In genomic region chr3:27976931-27977544, GRCm38 (mm10) we compare ENCODE assay signal across 16 mouse cellular contexts. TPM values are rescaled to one million over a fixed set of nuclear protein-coding genes. Genes with fewer than 3 reads are reported as not detected.
DNase-seq lines count a peak whose midpoint lies in the region; ATAC-seq lines count a peak whose summit lies in the region.
"Had no signal": no experiment of that assay in that cellular context is flagged by ENCODE, and none has a peak within 500 bp of the region (broad histone marks: within the 10 kb centered on the region; RNA-seq: fewer than 3 reads in every experiment).

No protein-coding gene starts in this region.

- 72% methylated on average over 10 of the region's 10 CpGs for WGBS in heart, embryonic 15.5 days
- WGBS in kidney, embryonic 15.5 days = 68% methylated on average over 10 of the region's 10 CpGs
- 57% methylated on average over 10 of the region's 10 CpGs for WGBS in kidney, embryonic 16.5 days
- 76% methylated on average over 10 of the region's 10 CpGs for WGBS in limb, embryonic 10.5 days
- WGBS in liver, embryonic 12.5 days (ENCODE audit: insufficient replicate concordance) = 69% methylated on average over 10 of the region's 10 CpGs

- no peak overlapping the region for H3K27ac ChIP-seq in heart, embryonic 15.5 days
- peak overlapping the region; percentile 9; the same call in 1 of the 2 replicates for H3K27ac ChIP-seq in kidney, embryonic 15.5 days
- no peak overlapping the region for H3K27ac ChIP-seq in kidney, embryonic 16.5 days (ENCODE audit: low read length)
- H3K27ac ChIP-seq in limb, embryonic 10.5 days = no peak overlapping the region
- no peak overlapping the region for H3K27ac ChIP-seq in liver, embryonic 12.5 days
- H3K27ac ChIP-seq: forebrain, embryonic 12.5 days; hindbrain, embryonic 14.5 days; limb, embryonic 15.5 days; midbrain, embryonic 12.5 days; neural tube, embryonic 12.5 days had no signal

- no peak overlapping the region for H3K9ac ChIP-seq in heart, embryonic 15.5 days
- H3K9ac ChIP-seq in kidney, embryonic 15.5 days = no peak overlapping the region
- no peak overlapping the region for H3K9ac ChIP-seq in kidney, embryonic 16.5 days (replicated peaks; ENCODE audit: low read length)
- H3K9ac ChIP-seq in liver, embryonic 12.5 days = no peak overlapping the region
- H3K9ac ChIP-seq: forebrain, embryonic 12.5 days; hindbrain, embryonic 14.5 days; limb, embryonic 15.5 days; midbrain, embryonic 12.5 days; neural tube, embryonic 12.5 days had no signal

- no peaks in the 10 kb centered on the region for H3K4me1 ChIP-seq in heart, embryonic 15.5 days (replicated peaks)
- H3K4me1 ChIP-seq in kidney, embryonic 15.5 days = peaks cover 4% of the 10 kb centered on the region; the same call in 1 of the 2 replicates
- H3K4me1 ChIP-seq in kidney, embryonic 16.5 days (ENCODE audit: insufficient read depth, low read length) = no peaks in the 10 kb centered on the region
- H3K4me1 ChIP-seq in limb, embryonic 10.5 days = no peaks in the 10 kb centered on the region; the same call in 1 of the 2 replicates
- no peaks in the 10 kb centered on the region for H3K4me1 ChIP-seq in liver, embryonic 12.5 days
- H3K4me1 ChIP-seq: forebrain, embryonic 12.5 days; limb, embryonic 15.5 days; neural tube, embryonic 12.5 days had no signal

- intact Hi-C loops in heart, postnatal 36 days (cut with DNase I) = loop anchor here (5.0 kb wide), 1 partner anchor 265 kb away; the partner anchor contains the start of gene Fndc3b

- H3K27me3 ChIP-seq in heart, embryonic 15.5 days = no peaks in the 10 kb centered on the region
- H3K27me3 ChIP-seq in kidney, embryonic 15.5 days = no peaks in the 10 kb centered on the region
- no peaks in the 10 kb centered on the region for H3K27me3 ChIP-seq in kidney, embryonic 16.5 days (ENCODE audit: insufficient read depth, low read length)
- no peaks in the 10 kb centered on the region for H3K27me3 ChIP-seq in limb, embryonic 10.5 days (ENCODE audit: low read depth, poor library complexity, severe bottlenecking)
- no peaks in the 10 kb centered on the region for H3K27me3 ChIP-seq in liver, embryonic 12.5 days (replicated peaks)
- H3K27me3 ChIP-seq: forebrain, embryonic 12.5 days; limb, embryonic 15.5 days; midbrain, embryonic 12.5 days; neural tube, embryonic 12.5 days had no signal

- no peak overlapping the region for H3K4me3 ChIP-seq in heart, embryonic 15.5 days
- no peak overlapping the region for H3K4me3 ChIP-seq in kidney, embryonic 15.5 days (replicated peaks)
- H3K4me3 ChIP-seq in kidney, embryonic 16.5 days (ENCODE audit: low read length) = no peak overlapping the region
- H3K4me3 ChIP-seq in limb, embryonic 10.5 days = no peak overlapping the region
- no peak overlapping the region for H3K4me3 ChIP-seq in liver, embryonic 12.5 days
- H3K4me3 ChIP-seq: forebrain, embryonic 12.5 days; limb, embryonic 15.5 days; midbrain, embryonic 12.5 days; neural tube, embryonic 12.5 days had no signal

- H3K36me3 ChIP-seq in heart, embryonic 15.5 days = no peaks in the 10 kb centered on the region
- H3K36me3 ChIP-seq in kidney, embryonic 15.5 days = no peaks in the 10 kb centered on the region
- no peaks in the 10 kb centered on the region for H3K36me3 ChIP-seq in kidney, embryonic 16.5 days (ENCODE audit: insufficient read depth, low read length)
- H3K36me3 ChIP-seq in limb, embryonic 10.5 days = no peaks in the 10 kb centered on the region
- no peaks in the 10 kb centered on the region for H3K36me3 ChIP-seq in liver, embryonic 12.5 days
- H3K36me3 ChIP-seq: forebrain, embryonic 12.5 days; limb, embryonic 15.5 days; midbrain, embryonic 12.5 days; neural tube, embryonic 12.5 days had no signal

- peak; percentile 43; the same call in 1 of the 2 replicates for ATAC-seq in heart, embryonic 15.5 days (replicated peaks; ENCODE audit: insufficient number of reproducible peaks, insufficient read depth, low FRiP score, low read depth)
- ATAC-seq in kidney, embryonic 15.5 days (replicated peaks; ENCODE audit: low FRiP score) = peak; percentile 57
- ATAC-seq in kidney, embryonic 16.5 days (ENCODE audit: low FRiP score, low TSS enrichment) = peak; percentile 57
- ATAC-seq in liver, embryonic 12.5 days = no peak

- no peak overlapping the region for H3K4me2 ChIP-seq in heart, embryonic 15.5 days
- H3K4me2 ChIP-seq in kidney, embryonic 15.5 days = no peak overlapping the region
- no peak overlapping the region for H3K4me2 ChIP-seq in kidney, embryonic 16.5 days (replicated peaks; ENCODE audit: low read depth, low read length)
- no peak overlapping the region for H3K4me2 ChIP-seq in liver, embryonic 12.5 days
- H3K4me2 ChIP-seq: forebrain, embryonic 12.5 days; hindbrain, embryonic 14.5 days; limb, embryonic 15.5 days; midbrain, embryonic 12.5 days; neural tube, embryonic 12.5 days had no signal

- H3K9me3 ChIP-seq in heart, embryonic 15.5 days (replicated peaks) = no peaks in the 10 kb centered on the region
- H3K9me3 ChIP-seq in kidney, embryonic 15.5 days (replicated peaks) = no peaks in the 10 kb centered on the region
- H3K9me3 ChIP-seq in kidney, embryonic 16.5 days (ENCODE audit: low read length) = no peaks in the 10 kb centered on the region
- no peaks in the 10 kb centered on the region for H3K9me3 ChIP-seq in limb, embryonic 10.5 days (replicated peaks)
- H3K9me3 ChIP-seq in liver, embryonic 12.5 days (replicated peaks) = no peaks in the 10 kb centered on the region
- H3K9me3 ChIP-seq: forebrain, embryonic 12.5 days; limb, embryonic 15.5 days; midbrain, embryonic 12.5 days; neural tube, embryonic 12.5 days had no signal

- no peak for DNase-seq in heart, postnatal 36 days
- no peak for DNase-seq in kidney, postnatal 10 days
- peak; percentile 18 for DNase-seq in limb, embryonic 10.5 days (ENCODE audit: low spot score)
- DNase-seq: adrenal gland, adult 2 months; cerebellum, adult 8-10 months; gastrocnemius, postnatal 10 days; right cerebral cortex, postnatal 4 days had no signal

RNA-seq across cellular contexts. Expression of gene Pld1, which starts 38.5 kb away (rescaled TPM):
- polyA plus RNA-seq in heart, embryonic 15.5 days (2015; fragmentation: Nextera tagmentation; extraction: Ambion mirVana) = 6.8 and 7.2 TPM in 2 replicates
- 10 to 100 TPM; 12.1 to 16.4 TPM for total RNA-seq in heart, postnatal 36 days (2021)
- polyA plus RNA-seq in kidney, embryonic 15.5 days (2015; fragmentation: Nextera tagmentation; extraction: Ambion mirVana) = 5.0 and 6.0 TPM in 2 replicates
- polyA plus RNA-seq in kidney, embryonic 16.5 days (2015; fragmentation: Nextera tagmentation; extraction: Ambion mirVana) = 6.0 and 9.0 TPM in 2 replicates
- 1.2 and 2.1 TPM in 2 replicates for polyA plus RNA-seq in limb, embryonic 10.5 days (2016; fragmentation: Nextera tagmentation; extraction: Ambion mirVana)
- 2.6 and 2.8 TPM in 2 replicates for polyA plus RNA-seq in liver, embryonic 12.5 days (2016; fragmentation: Nextera tagmentation; extraction: Ambion mirVana)
